Comparison of ENCODE assay signal across 9 mouse cellular contexts in the genomic region with DNA sequence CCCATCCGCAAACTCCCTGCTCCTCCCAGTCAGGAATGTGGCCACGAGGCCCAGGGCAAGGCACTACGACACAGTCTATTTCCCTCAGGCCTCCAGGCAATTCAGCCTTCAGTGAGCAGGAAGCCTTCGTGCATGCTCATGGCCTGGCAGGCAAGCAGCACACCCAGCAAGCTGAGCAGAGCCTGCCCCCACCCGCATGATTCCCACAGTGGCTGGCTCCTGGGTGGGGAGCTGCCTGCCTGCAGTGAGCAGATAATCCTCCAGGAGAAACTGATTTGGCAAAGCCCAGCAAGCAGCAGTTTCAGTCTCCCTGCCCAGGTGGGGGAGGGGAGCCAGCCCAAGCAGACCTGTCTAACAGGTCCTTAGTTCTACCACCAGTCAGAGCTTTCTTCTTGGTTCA. TPM values are rescaled to one million over a fixed set of nuclear protein-coding genes. Genes with fewer than 3 reads are reported as not detected.
DNase-seq lines count a peak whose midpoint lies in the region; TF ChIP-seq lines count a peak whose summit lies in the region.
"Had no signal": no experiment of that assay in that cellular context is flagged by ENCODE, and none has a peak within 500 bp of the region (broad histone marks: within the 10 kb centered on the region; RNA-seq: fewer than 3 reads in every experiment).

No protein-coding gene starts in this region.

- peaks cover 42% of the 10 kb centered on the region for H3K4me1 ChIP-seq in lung, adult 2 months (ENCODE audit: control insufficient read depth, insufficient read depth, low read length)

- TF ChIP-seq CTCF in lung, adult 2 months (IDR thresholded peaks at IDR 0.05; ENCODE audit: insufficient read depth, low read length) = no peak

- peak; percentile 59 for DNase-seq in right cerebral cortex, adult 18-20 months
- no peak for DNase-seq in right cerebral cortex, postnatal 4 days
- peak; percentile 51 for DNase-seq in cerebellum, postnatal 36 days
- DNase-seq in gastrocnemius, postnatal 4 days (ENCODE audit: low spot score in 2 of 2) = peak; percentile 26 to 54
- DNase-seq in kidney, adult 8-10 months = peak; percentile 75 to 88
- DNase-seq in lung, adult 2 months = peak; percentile 63
- DNase-seq in retina, postnatal 1 day = peak; percentile 43
- DNase-seq in thymus, postnatal 36 days = no peak

- WGBS in lung, adult 2 months = 19% methylated on average over 5 of the region's 5 CpGs

- TF ChIP-seq POLR2A in lung, adult 2 months (IDR thresholded peaks at IDR 0.05; ENCODE audit: borderline replicate concordance, extremely low read depth, low read depth, low read length) = no peak

- no peak overlapping the region for H3K4me3 ChIP-seq in lung, adult 2 months (replicated peaks; ENCODE audit: extremely low read depth, low read depth, low read length)
- H3K4me3 ChIP-seq: midbrain, embryonic 12.5 days had no signal

RNA-seq across cellular contexts. Expression of gene Mark2, which starts 31.0 kb away (rescaled TPM):
- total RNA-seq in gastrocnemius, postnatal 4 days (2021) = 10 to 100 TPM; 45.1 to 46.3 TPM
- 68.6 and 94.1 TPM in 2 replicates for polyA plus RNA-seq in lung, adult 2 months (2012; rRNA removed)

RNA-seq across cellular contexts. Expression of gene Rcor2, which starts 43.6 kb away (rescaled TPM):
- total RNA-seq in gastrocnemius, postnatal 4 days (2021) = 10 to 100 TPM; 11.0 to 13.1 TPM
- polyA plus RNA-seq in lung, adult 2 months (2012; rRNA removed) = 1.7 and 3.3 TPM in 2 replicates

Comparison
In these comparisons a context has a peak if more than half of its experiments do, and no peak if none do; other contexts are left out.
1. DNase-seq: peak in right cerebral cortex, adult 18-20 months (single experiment), cerebellum, postnatal 36 days (2 of 2), gastrocnemius, postnatal 4 days (2 of 2), kidney, adult 8-10 months (2 of 2), lung, adult 2 months (single experiment) and retina, postnatal 1 day (single experiment); none in right cerebral cortex, postnatal 4 days (single experiment) and thymus, postnatal 36 days (0 of 2).